ENCODE assay signal across 9 mouse cellular contexts in the genomic region with DNA sequence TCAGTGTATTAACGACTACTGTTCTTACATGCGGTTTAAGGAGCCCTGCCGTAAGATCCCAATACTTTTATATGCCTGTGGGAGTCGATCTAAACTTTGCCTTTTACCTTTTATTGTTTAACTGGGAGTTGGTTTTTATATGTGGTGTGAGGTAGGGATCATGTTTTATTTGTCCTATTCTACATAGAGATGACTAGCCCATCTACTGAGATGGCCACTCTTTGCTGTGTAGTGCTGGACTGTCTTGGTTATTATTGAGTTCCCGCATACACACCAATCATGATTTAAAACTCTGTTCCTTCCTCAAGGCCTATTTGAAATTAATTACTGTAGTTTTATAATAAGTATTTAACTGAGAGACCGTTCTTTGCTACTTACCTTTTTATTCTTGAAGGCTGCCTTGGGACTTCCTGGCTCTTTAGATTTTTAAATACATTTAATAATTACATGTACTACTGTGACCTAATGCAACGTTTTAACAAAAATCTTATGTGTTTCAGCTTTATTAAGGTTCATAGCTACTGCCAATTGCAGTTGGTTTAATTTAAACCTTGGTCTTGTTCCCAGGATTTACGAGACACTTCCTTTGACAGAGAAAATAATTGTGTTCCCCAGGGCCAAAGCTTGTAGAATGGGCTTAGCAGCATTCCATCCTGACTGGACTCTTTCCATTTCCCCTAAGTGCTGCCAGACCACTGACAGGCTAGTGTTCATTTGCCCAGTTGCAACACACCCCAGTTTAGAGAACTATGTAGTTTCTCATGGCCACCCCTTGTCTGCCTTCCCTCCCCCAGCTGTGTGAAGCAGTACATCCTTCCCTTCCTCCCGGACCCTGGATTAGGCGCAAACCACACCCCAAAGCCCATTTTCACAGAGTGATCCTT. TPM values are rescaled to one million over a fixed set of nuclear protein-coding genes. Genes with fewer than 3 reads are reported as not detected.
DNase-seq lines count a peak whose midpoint lies in the region; ATAC-seq and TF ChIP-seq lines count a peak whose summit lies in the region.
"Had no signal": no experiment of that assay in that cellular context is flagged by ENCODE, and none has a peak within 500 bp of the region (broad histone marks: within the 10 kb centered on the region; RNA-seq: fewer than 3 reads in every experiment).

No protein-coding gene starts in this region.

- no peak overlapping the region for H3K4me2 ChIP-seq in liver, embryonic 11.5 days
- H3K4me2 ChIP-seq in kidney, embryonic 15.5 days = no peak overlapping the region

- WGBS in liver, adult 2 months = 86% methylated on average over 10 of the region's 10 CpGs
- 86% methylated on average over 10 of the region's 10 CpGs for WGBS in liver, embryonic 11.5 days
- 70% methylated on average over 10 of the region's 10 CpGs for WGBS in kidney, embryonic 15.5 days

- H3K27ac ChIP-seq in liver, adult 2 months (replicated peaks; ENCODE audit: insufficient read depth, low read depth, low read length) = no peak overlapping the region
- no peak overlapping the region for H3K27ac ChIP-seq in liver, embryonic 11.5 days (ENCODE audit: low read depth, low read length)
- peak overlapping the region; percentile 28; the same call in 1 of the 2 replicates for H3K27ac ChIP-seq in kidney, embryonic 15.5 days

- no peaks in the 10 kb centered on the region for H3K79me2 ChIP-seq in liver, adult 2 months (ENCODE audit: control insufficient read depth, insufficient read depth, low read length)

- no peak for TF ChIP-seq CTCF in liver, adult 2 months (IDR thresholded peaks at IDR 0.05; ENCODE audit: low read depth, low read length)

- H3K4me3 ChIP-seq in liver, adult 2 months (ENCODE audit: insufficient read depth, low read depth, low read length) = no peak overlapping the region
- H3K4me3 ChIP-seq in liver, embryonic 11.5 days (ENCODE audit: low read depth, low read length) = no peak overlapping the region
- no peak overlapping the region for H3K4me3 ChIP-seq in kidney, embryonic 15.5 days (replicated peaks)

- H3K27me3 ChIP-seq in liver, adult 2 months (ENCODE audit: control insufficient read depth, insufficient read depth, low read length) = no peaks in the 10 kb centered on the region
- no peaks in the 10 kb centered on the region for H3K27me3 ChIP-seq in liver, embryonic 11.5 days (replicated peaks; ENCODE audit: control insufficient read depth, insufficient read depth, low read length)
- H3K27me3 ChIP-seq in kidney, embryonic 15.5 days = no peaks in the 10 kb centered on the region

- no peak for ATAC-seq in liver, embryonic 11.5 days (replicated peaks; ENCODE audit: low FRiP score)
- ATAC-seq in kidney, embryonic 15.5 days (replicated peaks; ENCODE audit: low FRiP score) = no peak
- peak; percentile 85 for ATAC-seq in neutrophil, adult 5-6 weeks (ENCODE audit: extremely low read depth, insufficient number of reproducible peaks, low FRiP score, poor library complexity, severe bottlenecking)

- no peaks in the 10 kb centered on the region for H3K4me1 ChIP-seq in liver, adult 2 months (ENCODE audit: control insufficient read depth, insufficient read depth, low read length)
- H3K4me1 ChIP-seq in liver, embryonic 11.5 days (replicated peaks; ENCODE audit: control insufficient read depth, insufficient read depth, low read length) = no peaks in the 10 kb centered on the region
- H3K4me1 ChIP-seq in kidney, embryonic 15.5 days = peaks cover 3% of the 10 kb centered on the region

- no peak overlapping the region for H3K9ac ChIP-seq in liver, adult 2 months (ENCODE audit: low read depth, low read length)
- no peak overlapping the region for H3K9ac ChIP-seq in liver, embryonic 11.5 days (ENCODE audit: low read depth, low read length)
- H3K9ac ChIP-seq in kidney, embryonic 15.5 days = no peak overlapping the region

- TF ChIP-seq POLR2A in liver, adult 2 months (IDR thresholded peaks at IDR 0.05; ENCODE audit: extremely low read depth, insufficient read depth, low read length) = no peak

- peak; percentile 42 for DNase-seq in adrenal gland, postnatal 10 days
- DNase-seq in adrenal gland, postnatal 4 days (ENCODE audit: low spot score in 2 of 2) = no peak
- DNase-seq in liver, adult 2 months (ENCODE audit: extremely low read depth, low read depth, low spot score) = peak; percentile 18
- DNase-seq in liver, embryonic 11.5 days (ENCODE audit: low spot score) = no peak
- DNase-seq in testis, postnatal 10 days (ENCODE audit: low spot score) = no peak
- no peak for DNase-seq in spleen, postnatal 4 days (ENCODE audit: low spot score in 2 of 2)
- DNase-seq: right cerebral cortex, adult 18-20 months had no signal

- H3K9me3 ChIP-seq in liver, embryonic 11.5 days (ENCODE audit: control insufficient read depth, low read length) = no peaks in the 10 kb centered on the region
- H3K9me3 ChIP-seq in kidney, embryonic 15.5 days (replicated peaks) = no peaks in the 10 kb centered on the region

- 0 out of 2 replicates have a peak, but pooled peaks cover under 1% of the 10 kb centered on the region for H3K36me3 ChIP-seq in liver, adult 2 months (ENCODE audit: control insufficient read depth, insufficient read depth, low read length)
- no peaks in the 10 kb centered on the region; the same call in 1 of the 2 replicates for H3K36me3 ChIP-seq in liver, embryonic 11.5 days (ENCODE audit: control insufficient read depth, insufficient read depth, low read length)
- H3K36me3 ChIP-seq in kidney, embryonic 15.5 days = no peaks in the 10 kb centered on the region

RNA-seq across cellular contexts. Expression of gene Gpr83, which starts 17.9 kb away (rescaled TPM):
- under 1 TPM; 0.18 to 0.21 TPM for total RNA-seq in adrenal gland, postnatal 10 days (2021)
- under 1 TPM; 0.08 to 0.31 TPM for total RNA-seq in adrenal gland, postnatal 4 days (2021)
- not detected in 2 replicates for total RNA-seq in liver, adult 2 months (2014; rRNA removed)
- not detected in 2 replicates for polyA plus RNA-seq in liver, adult 2 months (2012; rRNA removed)
- polyA plus RNA-seq in liver, embryonic 11.5 days (2014; fragmentation: Nextera tagmentation; extraction: Ambion mirVana) = not detected in 2 replicates
- 0.59 and 0.84 TPM in 2 replicates for polyA plus RNA-seq in kidney, embryonic 15.5 days (2015; fragmentation: Nextera tagmentation; extraction: Ambion mirVana)
- 1.0 and 1.2 TPM in 2 replicates for total RNA-seq in neutrophil, adult 5-6 weeks (2017)

RNA-seq across cellular contexts. Expression of gene Ankrd49, which starts 57.5 kb away (rescaled TPM):
- 10 to 100 TPM; 12.3 to 17.2 TPM for total RNA-seq in adrenal gland, postnatal 10 days (2021)
- 10 to 100 TPM; 21.0 to 21.2 TPM for total RNA-seq in adrenal gland, postnatal 4 days (2021)
- total RNA-seq in liver, adult 2 months (2014; rRNA removed) = 9.0 and 9.4 TPM in 2 replicates
- polyA plus RNA-seq in liver, adult 2 months (2012; rRNA removed) = 3.6 and 3.7 TPM in 2 replicates
- 65.1 and 67.8 TPM in 2 replicates for polyA plus RNA-seq in liver, embryonic 11.5 days (2014; fragmentation: Nextera tagmentation; extraction: Ambion mirVana)
- 43.0 and 45.7 TPM in 2 replicates for polyA plus RNA-seq in kidney, embryonic 15.5 days (2015; fragmentation: Nextera tagmentation; extraction: Ambion mirVana)
- total RNA-seq in neutrophil, adult 5-6 weeks (2017) = 29.8 and 31.3 TPM in 2 replicates

RNA-seq across cellular contexts. Expression of gene Mre11a, which starts 57.7 kb away (rescaled TPM):
- 10 to 100 TPM; 19.9 to 23.3 TPM for total RNA-seq in adrenal gland, postnatal 10 days (2021)
- total RNA-seq in adrenal gland, postnatal 4 days (2021) = 10 to 100 TPM; 25.8 to 31.3 TPM
- 4.0 and 5.7 TPM in 2 replicates for total RNA-seq in liver, adult 2 months (2014; rRNA removed)
- polyA plus RNA-seq in liver, adult 2 months (2012; rRNA removed) = 1.6 TPM in 2 replicates
- 33.5 and 41.9 TPM in 2 replicates for polyA plus RNA-seq in liver, embryonic 11.5 days (2014; fragmentation: Nextera tagmentation; extraction: Ambion mirVana)
- polyA plus RNA-seq in kidney, embryonic 15.5 days (2015; fragmentation: Nextera tagmentation; extraction: Ambion mirVana) = 26.0 and 30.3 TPM in 2 replicates
- 23.6 TPM in 2 replicates for total RNA-seq in neutrophil, adult 5-6 weeks (2017)

Comparison
In these comparisons a context has a peak if more than half of its experiments do, and no peak if none do; other contexts are left out.
1. DNase-seq: peak in adrenal gland, postnatal 10 days (single experiment) and liver, adult 2 months (single experiment); none in adrenal gland, postnatal 4 days (0 of 2), liver, embryonic 11.5 days (single experiment), testis, postnatal 10 days (single experiment) and spleen, postnatal 4 days (0 of 2).